Mouse (Mus musculus): ENCODE results near the gene Steap3.

The Steap3 gene

DNA sequence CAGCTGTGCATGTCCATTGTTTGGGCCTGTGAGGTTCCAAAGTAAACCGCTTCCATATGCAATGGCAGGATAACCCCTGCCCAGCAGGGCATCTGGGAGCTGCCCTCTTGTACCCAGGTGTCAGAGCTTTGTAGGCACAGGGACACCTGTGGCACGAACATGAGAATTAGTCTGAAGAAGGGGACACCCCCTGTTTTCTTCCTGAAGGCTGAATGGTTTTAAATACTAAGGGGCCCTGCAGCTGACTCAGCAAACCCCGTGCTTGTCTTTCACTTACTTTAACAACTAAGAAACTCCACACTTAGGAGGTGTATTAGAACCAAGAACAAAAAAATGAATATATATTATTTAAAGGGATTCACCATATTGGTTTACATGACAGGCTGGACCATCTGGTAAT is 74.4 kb downstream of the Steap3 start:
- no peak for DNase-seq (ENCODE audit: low spot score)

DNA sequence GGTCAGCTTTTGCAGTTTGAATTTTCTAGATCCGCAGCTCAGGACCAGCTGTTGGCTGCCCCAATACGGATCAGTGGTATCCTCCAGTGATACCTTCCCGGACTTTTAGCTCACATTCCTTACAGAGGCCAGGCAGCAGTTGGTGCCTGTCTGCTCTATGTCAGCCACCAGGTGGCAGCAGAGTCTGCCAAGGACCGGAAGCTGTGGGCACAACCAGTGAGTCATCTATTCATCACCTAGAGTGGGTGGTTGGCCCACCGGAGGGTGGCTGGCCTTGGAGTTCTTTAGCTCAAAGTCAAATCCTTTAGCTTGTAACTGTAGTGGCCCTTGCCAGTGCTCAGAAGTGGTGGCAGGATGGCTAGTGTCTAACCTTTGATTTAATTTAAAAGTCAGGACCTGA is 75.3 kb downstream of the Steap3 start:
- DNase-seq (ENCODE audit: low spot score) = peak; percentile 45

DNA sequence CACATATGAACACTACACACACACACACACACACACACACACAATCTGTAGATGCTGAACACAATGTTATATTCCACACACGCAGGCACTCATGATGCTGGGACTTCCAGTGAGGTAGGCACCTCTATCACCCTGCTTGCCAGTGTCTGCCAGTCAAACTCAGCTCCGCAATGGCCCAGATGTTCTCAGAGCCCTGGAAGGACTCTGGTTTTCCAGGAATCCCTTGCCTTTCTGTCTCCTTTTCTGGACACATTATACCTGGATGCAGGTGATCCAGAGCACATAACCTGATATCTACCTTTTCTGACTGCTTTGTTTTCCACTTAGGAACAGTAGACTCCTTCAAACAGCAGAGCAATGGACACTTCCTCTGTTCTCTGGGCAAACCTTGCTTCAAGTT is 75.8 kb downstream of the Steap3 start:
- no peak for DNase-seq (ENCODE audit: low spot score)

DNA sequence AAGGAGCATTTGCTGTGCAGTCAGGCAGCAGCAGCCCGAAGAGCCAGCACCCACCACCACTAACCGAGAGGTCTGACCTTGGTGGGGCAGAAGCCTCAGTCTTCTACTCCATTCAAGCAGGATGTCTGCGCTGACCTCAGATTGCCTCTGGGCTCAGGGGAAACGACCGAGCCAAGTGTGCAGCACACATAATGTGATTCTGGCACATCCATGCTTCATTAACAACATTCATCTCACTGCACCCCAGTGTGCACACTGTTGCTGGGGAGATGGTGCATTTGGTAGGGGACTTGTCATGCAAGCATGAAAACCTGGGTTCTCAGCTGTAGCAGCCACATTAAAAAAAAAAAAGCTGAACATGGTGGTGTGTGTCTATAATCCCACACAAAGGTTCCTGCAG is 76.6 kb downstream of the Steap3 start:
- no peak for DNase-seq (ENCODE audit: low spot score)

DNA sequence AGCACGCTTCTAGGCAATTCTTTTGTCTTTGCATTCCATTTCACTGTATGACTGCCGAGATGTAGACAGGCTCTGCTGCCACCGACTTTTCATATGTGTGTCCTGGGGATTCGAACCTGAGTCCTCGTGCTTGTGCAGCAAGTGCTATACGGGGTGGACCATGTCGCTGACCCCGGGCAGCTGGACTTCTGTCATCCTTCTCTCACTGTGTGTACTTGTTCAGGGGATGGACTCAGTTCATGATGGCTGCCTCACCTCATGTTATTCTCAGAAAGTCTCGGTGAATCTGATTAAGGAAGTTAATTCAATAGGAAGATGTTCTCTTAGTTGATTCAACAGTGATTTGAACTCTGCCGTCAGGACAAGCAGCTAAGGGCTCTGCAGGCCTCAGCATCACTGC is 78.9 kb downstream of the Steap3 start:
- no peak for DNase-seq (ENCODE audit: low spot score)

DNA sequence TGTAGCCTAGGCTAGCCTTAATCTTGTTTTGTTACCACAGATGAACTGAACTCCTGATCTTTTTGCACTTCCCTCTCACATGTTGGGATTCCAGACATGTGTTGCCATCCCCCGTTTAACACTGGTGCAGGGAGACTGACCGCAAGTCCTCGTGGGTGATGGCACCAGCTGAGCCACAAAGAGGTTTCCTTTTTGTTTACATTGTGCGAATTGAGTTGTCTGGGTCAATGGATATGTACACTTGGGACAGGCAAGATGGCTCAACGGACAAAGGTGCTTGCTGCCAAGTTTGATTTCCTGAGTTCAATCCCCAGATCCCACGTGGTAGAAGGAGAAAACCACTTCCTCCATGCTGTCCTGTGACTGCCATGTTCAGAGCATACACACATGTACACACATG is 80.2 kb downstream of the Steap3 start:
- no peak for DNase-seq (ENCODE audit: low spot score)

DNA sequence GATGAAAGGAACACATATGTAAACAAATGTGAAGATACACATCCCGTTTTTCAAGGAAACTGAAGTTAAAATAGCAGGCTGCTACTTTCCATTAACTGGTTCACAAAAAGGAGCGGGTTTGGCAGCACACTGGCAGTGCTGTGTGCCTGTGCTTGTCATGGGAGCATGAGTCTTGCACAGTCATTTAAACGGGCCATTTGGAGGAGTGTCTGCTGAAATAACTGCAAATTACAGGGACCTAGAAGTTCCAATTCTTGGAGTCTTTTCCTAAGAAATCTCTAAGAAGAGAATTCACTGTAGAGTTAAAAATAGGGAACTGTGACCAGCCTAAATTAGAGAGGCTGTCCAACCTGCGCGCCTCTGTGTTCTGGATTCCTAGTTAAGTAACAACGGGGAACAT is 81.6 kb downstream of the Steap3 start:
- no peak for DNase-seq (ENCODE audit: low spot score)

DNA sequence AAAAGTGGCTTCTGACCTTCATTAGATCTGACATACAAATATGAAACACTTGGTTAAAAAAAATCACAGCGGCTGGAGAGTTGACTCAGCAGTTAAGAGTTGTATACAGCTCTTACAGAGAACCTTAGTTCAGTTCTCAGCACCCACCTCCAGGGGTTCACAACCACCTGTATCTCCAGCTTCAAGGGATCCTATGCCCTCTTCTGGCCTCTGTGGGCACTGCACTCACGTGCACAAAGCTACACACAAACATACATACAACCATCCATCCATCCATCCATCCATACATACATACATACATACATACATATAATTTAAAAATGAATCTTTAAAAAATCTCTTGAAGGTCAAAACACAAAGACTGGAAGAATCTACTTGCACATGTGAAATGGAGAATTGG is 82.2 kb downstream of the Steap3 start:
- no peak for DNase-seq (ENCODE audit: low spot score)

DNA sequence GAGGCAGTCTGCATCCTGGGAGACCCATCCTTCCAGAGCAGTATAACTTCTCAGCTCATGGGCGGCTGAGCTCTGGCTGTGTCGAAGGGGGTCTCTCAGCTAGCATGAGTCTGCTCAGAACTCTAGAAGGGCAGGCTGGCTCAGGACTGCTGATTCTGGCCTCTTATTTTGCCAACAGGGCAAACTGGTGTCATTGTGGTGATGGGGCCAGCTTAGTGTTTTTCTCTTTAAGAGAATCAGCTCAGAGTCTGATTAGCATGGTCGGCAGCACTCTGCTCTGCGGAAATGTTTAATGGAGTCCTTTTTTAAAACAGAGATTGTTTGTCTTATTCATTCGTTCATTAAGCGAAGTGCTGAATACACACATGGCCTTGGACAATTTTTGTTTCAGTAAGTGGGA is 83.3 kb downstream of the Steap3 start:
- no peak for DNase-seq (ENCODE audit: low spot score)

DNA sequence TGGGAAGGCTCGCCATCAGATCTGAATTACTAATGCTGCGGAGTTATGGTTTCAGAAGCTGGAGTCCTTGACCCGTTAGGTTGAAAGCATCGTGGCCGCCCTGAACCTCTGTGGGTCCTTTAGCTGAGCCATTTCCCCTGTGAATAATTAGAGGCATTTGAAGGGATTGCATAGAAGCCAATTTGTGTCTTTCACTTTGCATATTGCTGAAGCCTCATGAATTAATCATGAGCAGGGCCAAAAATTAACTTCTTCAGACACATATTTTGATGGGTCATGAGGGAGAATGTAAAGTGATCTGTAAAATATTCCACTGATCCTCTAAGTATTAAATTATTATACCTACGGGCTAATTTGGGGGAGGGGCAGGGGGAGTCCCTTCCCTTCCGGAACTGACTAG is 85.4 kb downstream of the Steap3 start:
- no peak for DNase-seq (ENCODE audit: low spot score)

DNA sequence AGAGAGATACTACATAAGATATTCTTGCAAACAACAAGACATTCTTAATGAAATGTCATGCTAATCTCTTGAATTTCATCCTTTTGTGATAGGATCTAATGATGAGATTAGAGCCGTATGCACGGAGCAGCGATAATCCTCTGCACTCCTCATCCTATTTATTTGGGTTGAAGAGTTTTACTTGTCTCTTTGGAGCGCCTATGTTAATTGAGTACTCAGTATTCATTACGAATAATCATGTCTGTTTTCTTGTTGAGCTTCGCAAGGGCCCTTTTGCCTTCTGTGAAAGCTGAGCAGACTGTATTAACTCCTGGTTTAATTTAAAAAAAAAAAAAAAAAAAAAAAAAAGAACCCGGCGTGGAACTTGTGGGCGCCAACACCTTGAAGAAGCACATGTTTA is 85.8 kb downstream of the Steap3 start:
- no peak for DNase-seq (ENCODE audit: low spot score)

DNA sequence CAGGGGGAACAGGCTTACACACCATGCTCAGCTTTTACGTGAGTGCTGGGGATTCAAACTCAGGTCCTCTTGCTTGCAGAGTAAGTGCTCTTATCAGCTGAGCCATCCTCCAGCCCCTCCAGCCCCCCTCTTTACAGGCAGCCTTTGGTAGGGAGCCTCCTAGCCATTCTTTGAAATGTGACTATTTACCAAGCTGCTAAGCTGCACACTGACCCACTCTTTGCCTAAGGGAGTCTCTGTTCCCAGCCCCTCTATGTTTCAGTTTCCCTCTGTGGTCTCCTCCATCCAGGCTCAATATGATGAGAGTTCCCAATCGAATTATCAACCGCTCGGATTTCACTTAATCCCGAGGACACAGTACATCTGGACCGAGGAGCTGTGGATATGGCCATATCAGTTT is 86.3 kb downstream of the Steap3 start:
- DNase-seq (ENCODE audit: low spot score) = no peak

DNA sequence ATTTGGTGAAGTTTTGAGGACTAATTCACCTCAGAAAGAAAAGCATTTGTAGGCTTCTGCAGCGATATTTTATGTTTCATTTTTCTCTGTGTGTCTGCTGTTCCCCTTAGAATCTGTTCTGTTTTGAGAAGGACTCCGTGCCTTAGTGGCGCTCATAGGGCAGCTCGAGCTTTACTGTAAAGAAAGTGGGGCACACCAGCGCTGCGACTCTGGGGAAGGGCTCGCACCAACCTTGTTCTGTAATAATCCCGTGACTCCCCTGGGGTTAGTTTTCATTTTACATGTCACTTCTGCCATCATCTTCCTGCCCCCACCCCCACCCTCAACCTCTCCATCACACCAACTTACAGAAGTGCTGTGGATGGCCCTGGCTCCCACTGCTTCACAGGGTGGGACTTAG is 95.4 kb downstream of the Steap3 start:
- no peak for DNase-seq (ENCODE audit: low spot score)

DNA sequence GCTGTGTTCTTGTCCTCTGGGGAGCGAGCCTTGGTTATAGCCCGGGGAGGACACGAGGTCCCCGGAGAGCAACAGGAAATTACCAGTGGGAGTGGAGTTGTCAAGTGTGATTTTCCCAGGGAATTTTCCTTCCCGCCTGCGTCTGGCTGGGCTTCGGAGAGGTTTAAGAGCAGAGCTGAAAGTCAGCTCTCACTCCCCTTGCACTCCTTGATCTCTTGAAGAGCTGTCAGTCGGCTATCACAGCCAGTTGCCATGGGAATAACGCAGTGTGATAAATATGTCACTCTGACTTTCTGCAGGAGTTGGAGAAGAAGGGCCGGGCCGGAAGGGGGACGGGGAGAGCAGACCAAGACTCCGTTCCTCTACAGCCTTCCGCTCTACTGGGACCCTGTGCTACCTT is 96.2 kb downstream of the Steap3 start:
- DNase-seq (ENCODE audit: low spot score) = no peak

DNA sequence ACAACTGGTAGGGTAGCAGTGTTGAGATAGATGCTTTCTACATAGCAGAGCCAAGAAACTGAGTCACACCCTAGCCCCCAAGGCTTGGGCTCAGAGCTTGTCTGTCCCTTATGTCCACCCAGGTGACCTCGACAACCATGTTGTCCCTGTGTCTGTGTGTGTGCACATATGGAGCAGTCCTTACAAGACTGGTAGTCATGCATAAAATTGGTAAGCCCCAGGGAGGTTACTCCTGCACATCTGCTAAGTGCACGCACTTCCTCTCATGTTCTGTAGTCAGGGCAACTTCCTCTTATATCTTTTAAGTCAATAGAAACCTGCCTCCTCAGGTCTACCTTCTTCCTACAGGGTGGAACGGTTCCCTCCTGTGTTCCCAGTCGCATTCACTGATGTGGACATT is 97.5 kb downstream of the Steap3 start:
- no peak for DNase-seq (ENCODE audit: low spot score)

DNA sequence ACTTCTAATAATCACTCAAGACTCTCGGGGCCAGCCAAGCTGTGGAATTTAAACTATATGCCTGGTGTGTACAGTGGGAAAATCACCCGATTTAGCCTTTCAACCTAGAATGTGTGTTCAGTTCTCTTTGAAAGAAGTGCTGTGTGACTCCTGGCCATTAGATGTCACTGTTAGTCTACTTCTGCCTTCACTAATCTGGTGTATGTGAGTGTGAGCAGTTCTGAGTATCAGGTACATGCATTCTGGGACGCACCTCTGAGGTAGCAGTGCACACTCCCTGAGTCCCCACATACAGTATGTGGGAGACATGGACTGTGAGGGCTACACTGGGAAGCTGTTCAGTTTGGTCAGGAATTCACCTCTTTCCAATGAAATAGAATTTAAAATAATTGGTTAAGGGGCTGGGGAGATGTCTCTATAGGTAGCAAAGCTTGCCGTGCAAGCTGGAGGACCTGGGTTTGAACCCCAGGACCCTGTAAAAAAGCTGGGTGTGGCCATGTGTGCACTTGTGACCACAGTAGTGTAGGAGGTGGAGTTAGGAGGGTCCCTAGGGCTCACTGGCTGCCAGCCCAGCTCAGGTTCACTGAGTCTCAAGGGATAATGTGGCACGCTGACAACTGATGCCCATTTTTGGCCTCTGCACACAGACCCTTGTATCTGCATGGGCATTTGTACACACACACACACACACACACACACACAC is 100.5 kb downstream of the Steap3 start:
- DNase-seq (ENCODE audit: low spot score) = no peak

DNA sequence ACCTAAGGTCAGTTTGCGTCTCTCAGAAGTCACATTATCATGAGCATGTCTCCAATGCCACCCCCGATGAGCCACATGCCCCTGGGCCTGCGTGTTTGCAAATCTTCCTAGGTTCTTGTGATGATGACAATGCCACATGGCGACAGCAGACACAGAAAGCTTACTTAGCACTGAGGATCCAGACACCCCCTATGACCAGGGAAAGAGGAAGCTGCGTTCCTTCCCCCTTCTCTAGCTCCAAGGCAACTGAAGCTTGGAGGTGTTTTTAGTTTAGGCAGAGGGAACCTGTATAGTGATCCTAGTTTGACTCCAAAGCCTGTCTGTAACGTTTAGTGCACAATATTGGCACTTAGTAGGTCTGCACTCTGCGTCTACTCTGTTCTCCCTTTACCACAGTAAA is 102.2 kb downstream of the Steap3 start:
- DNase-seq (ENCODE audit: low spot score) = no peak

DNA sequence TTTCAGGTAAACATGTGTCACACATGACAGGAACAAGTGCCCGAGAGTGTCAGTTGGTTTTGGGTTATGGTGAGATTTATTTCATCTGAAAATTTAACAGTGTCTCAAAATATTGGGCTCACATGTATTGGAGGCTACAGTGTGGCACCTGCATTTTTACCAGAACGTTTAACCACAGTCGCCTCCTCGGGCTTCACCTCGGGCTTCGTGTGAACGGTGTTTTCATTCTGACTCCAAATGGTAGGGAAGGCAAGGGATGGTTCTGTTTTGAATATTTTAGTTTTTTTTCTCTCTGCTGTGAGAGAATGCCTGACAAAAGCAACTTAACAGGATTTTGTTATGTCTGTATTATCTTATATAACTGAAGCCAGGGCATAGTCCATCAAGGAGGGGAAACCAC is 103.8 kb downstream of the Steap3 start:
- DNase-seq (ENCODE audit: low spot score) = no peak

DNA sequence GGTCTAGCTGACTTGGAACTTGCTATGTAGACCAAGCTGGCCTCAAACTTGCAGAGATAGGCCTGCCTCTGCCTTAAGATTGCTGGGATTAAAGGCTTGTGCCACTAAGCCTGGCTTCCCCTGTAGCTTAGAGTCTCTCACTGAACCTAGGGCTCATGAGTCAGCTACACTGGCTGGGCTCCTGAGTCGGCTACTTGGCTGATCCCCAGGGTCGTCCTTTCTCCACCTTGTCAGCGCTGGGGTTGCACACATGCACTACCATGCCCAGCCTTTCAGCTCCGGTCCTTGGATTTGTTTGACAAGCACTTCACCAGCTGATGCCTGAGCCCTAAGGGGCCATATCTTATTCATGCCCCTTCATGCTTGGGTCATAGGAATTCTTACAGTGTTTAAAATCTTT is 104.5 kb downstream of the Steap3 start:
- DNase-seq (ENCODE audit: low spot score) = no peak

DNA sequence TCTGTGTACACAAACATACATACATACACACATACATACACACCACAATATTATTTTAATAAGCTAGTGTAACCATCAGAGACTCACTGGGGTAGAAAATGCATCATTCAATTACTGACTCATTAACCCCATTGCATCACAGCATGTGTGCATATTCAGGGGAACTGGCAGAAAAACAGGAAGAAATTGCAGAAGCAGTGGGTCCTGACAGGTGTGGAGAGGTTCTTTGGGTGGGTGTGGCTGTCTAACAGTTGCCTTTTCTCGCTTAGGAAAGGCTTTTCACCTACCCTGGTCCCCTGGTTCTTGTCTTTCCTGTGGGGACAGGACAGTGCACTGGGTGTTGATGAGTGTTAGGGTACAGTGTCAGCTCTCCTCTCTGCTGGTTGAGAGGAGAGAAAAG is 109.9 kb downstream of the Steap3 start:
- no peak for DNase-seq (ENCODE audit: low spot score)

DNA sequence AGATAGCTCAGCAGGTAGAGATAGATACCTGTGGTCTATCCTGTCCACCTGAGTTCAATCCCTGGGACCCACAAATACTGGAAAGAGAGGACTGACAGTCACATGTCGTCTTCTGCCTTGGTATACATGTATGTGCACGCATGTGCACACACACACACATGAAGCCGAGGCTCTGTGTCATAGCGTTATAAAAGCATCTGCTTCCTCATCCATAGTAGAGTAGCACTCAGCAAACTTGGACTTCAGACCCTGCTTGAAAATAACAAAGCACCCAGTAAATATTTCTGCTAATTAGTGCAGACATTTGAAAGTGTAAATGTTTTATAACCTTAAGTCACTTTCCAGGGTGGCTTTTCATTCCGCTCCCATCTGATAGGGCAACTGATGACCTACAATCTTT is 111.0 kb downstream of the Steap3 start:
- DNase-seq (ENCODE audit: low spot score) = no peak

DNA sequence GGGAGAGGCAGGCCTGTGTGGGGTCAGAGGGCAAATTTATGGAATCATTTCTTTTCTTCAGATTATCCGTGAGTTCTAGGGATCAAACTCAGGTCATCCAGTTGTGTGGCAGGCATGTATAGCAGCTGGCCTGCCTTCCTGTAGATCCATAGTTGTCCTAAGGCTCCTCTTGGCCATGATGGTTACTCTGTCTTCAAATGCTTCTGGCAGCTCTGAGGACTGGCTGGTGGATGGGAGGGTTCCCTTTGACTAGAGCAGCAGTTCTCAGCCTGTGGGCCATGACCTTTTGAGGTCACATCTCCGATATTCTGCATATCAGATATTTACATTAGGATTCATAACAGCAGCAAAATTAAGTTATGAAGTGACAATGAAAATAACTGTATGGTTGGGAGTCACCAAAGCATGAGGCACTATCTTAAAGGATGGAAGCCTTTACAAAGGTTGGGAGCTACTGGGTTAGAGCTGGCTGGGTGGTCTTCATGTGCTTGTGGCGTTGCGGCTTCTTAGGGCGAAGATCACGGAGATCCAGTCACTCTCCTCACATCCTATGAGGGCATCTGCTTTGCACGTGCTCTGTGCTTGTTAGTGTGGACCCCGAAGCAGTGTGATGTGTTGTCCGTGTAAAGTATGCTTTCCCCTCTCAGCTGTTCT is 113.9 kb downstream of the Steap3 start:
- no peak for DNase-seq (ENCODE audit: low spot score)

DNA sequence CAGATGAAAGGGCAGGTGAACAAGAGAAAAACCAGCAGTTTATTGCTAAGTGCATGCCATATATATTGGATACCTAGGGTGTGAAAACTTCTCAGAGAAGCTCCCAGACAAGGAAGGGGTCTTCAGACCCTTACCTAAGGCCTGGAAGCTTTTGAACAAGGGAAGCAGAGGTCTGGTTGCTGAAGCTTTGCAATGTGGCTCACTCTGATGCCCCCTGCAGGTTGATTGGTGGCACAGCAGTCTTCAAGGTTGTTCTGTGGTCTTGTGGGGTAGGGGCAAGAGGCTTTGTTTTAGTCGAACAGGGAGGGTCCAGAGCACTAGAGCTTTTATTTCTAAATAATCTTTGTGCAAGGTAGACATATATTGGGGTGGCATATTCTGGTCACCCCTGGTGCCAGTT is 117.2 kb downstream of the Steap3 start:
- no peak for DNase-seq (ENCODE audit: low spot score)

DNA sequence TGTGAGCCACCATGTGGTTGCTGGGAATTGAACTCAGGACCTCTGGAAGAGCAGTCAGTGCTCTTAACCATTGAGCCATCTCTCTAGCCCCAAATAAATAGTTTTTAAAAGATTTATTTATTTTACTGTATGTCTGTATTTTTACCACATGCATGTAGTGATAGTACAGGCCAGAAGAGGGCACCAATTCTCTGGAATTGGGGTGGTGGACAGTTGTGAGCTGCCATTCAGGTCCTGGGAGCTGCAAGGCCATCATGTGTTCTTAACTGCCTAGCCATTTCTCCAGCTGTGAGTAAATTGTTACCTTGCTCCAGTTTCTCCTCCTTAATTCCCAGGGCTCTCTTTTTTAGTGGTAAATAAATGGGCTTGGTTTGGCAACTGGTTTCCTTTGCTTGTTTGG is 118.3 kb downstream of the Steap3 start:
- no peak for DNase-seq (ENCODE audit: low spot score)
